Mouse (Mus musculus): ENCODE data around the gene Ovol3.
"Not testable (repeated sequence)": the region's sequence is repeated elsewhere in the genome, so short reads cannot be mapped to it uniquely, and the experiment has no call there.

Gene Ovol3

DNA sequence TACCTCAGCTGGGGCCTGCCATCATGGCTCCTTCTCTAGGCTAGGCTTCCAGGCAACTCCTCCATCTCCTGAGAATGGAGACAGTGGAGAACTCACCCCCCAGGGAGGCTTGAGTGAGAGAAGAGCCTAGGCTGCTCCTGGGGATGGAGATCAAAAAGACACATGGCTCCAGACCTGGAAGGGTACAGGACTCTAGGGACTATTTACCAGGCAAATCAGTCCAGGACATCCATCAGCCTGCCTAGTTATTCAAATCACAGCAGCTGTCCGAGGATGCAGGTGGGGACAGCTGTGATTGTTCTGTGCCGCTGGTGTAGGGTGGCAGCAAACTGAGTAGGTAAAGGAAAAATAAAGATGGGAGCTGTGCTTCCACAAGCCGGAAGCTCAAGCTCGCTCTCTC is at the start of gene Ovol3:
Gene Ovol3, minus strand, starts transcription at position 101 of the 400 bp plus-strand sequence.
- no peak for DNase-seq (ENCODE audit: low read depth, low spot score)

GRCm38 (mm10) chr7:30282740-30283139 is 47.2 kb upstream of the Ovol3 start:
- DNase-seq (ENCODE audit: low read depth, low spot score), result no peak

- DNase-seq (ENCODE audit: low read depth, low spot score), result no peak
Measured at GRCm38 (mm10) chr7:30281522-30281921, 46.0 kb upstream of the Ovol3 start.

- DNase-seq (ENCODE audit: low read depth, low spot score), result peak; percentile 73
Measured at GRCm38 (mm10) chr7:30280670-30281138, 45.2 kb upstream of the Ovol3 start.

GRCm38 (mm10) chr7:30279951-30280669 is 44.6 kb upstream of the Ovol3 start, which contains the start of the genes Thap8 and Wdr62:
Gene Thap8, plus strand, starts transcription at chr7:30280094.
Gene Wdr62, minus strand, starts transcription at chr7:30280419.
- peak; percentile 90 for DNase-seq (ENCODE audit: low read depth, low spot score)

DNA sequence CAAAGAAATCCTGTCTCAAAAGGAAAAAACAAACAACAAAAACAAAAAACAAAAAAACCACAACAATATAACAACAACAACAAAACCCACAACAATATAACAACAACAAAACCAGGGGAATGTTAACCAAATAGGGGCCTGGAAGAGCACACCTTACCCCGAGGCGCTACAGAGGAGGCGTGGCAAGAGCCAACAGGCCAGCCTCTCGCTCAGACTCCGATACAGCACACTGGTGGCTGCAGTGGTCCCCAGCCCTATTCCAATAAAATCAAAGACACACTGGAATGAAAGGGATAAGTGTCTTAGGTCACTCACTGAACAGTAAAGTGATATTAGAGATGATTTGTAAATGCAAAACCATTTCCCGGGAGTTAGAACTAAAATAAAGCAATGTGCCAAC is 44.0 kb upstream of the Ovol3 start:
- no peak for DNase-seq (ENCODE audit: low read depth, low spot score)

GRCm38 (mm10) chr7:30278911-30279310 is 43.4 kb upstream of the Ovol3 start:
- no peak for DNase-seq (ENCODE audit: low read depth, low spot score)

GRCm38 (mm10) chr7:30274383-30274782 is 38.9 kb upstream of the Ovol3 start:
- no peak for DNase-seq (ENCODE audit: low read depth, low spot score)

DNA sequence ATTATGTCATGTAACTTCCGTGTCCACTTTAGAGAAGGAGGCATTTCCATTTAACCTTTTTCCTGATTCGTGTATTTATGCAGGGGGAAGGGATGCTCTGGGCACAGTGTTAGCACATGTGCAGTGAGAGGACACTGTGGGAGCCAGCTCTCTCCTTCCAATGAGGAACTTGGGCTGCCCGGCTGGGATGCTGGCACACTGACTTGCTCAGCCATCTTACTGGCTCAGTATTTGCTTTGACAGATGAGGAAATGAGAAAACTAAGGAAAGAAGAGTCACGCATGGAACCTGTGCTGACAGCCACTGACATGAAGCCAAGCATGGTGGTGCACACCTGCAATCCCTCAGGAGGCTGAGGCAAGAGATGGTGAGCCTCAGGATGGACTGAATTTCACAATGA is 34.1 kb upstream of the Ovol3 start:
- DNase-seq (ENCODE audit: low read depth, low spot score), result no peak

GRCm38 (mm10) chr7:30266780-30267179 is 31.3 kb upstream of the Ovol3 start:
- no peak for DNase-seq (ENCODE audit: low read depth, low spot score)

DNA sequence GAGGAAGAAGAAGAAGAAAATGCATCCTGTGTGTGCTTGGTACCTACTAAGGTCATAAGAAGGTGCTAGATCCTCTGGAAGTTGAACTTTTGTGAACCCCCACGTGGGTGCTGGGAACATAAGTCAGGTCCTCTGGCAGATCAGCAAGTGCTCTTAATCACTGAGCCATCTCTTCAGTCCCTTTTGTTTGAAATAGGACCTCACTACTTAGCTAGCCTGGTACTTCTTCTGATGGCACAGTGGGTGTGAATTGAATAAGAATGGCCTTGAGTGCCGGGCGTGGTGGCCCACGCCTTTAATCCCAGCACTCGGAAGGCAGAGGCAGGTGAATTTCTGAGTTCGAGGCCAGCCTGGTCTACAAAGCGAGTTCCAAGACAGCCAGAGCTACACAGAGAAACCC is 30.4 kb upstream of the Ovol3 start:
- no peak for DNase-seq (ENCODE audit: low read depth, low spot score)

DNA sequence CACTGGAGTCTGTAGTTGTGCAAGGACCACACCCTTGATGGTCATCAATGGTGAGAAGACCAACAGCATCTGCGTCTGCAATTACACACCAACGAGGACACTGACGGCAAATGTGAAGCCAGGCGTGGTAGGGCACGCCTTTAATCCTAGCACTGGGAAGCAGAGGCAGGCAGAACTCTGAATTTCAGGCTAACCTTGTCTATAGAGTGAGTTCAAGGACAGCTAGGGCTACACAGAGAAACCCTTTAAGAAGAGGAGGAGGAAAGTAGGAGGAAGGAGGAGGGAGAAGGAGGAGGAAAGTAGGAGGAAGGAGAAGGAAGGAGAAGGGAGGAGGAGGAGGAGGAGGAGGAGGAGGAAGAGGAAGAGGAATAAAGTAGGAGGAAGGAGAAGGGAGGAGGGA is 30.0 kb upstream of the Ovol3 start:
- DNase-seq (ENCODE audit: low read depth, low spot score), result no peak

DNA sequence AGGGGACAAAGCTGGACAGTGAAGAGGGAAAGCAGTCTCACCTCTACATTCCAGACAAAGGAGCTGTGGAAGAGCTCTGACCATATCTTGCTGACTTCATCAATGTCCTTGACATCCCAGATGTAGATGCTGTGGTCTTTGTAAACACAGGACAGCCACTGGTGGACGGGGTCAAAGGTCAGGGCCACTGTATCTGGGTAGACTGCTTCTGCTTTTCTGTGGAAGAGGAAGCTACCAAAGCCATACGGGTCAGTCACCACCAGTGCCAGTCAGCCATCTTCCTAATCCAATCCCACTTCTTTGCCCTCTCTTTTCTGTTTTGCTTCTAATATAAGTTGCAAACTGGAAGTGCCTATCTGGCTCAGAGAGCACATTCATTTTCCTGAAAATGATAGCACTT is 29.5 kb upstream of the Ovol3 start:
- no peak for DNase-seq (ENCODE audit: low read depth, low spot score)

DNA sequence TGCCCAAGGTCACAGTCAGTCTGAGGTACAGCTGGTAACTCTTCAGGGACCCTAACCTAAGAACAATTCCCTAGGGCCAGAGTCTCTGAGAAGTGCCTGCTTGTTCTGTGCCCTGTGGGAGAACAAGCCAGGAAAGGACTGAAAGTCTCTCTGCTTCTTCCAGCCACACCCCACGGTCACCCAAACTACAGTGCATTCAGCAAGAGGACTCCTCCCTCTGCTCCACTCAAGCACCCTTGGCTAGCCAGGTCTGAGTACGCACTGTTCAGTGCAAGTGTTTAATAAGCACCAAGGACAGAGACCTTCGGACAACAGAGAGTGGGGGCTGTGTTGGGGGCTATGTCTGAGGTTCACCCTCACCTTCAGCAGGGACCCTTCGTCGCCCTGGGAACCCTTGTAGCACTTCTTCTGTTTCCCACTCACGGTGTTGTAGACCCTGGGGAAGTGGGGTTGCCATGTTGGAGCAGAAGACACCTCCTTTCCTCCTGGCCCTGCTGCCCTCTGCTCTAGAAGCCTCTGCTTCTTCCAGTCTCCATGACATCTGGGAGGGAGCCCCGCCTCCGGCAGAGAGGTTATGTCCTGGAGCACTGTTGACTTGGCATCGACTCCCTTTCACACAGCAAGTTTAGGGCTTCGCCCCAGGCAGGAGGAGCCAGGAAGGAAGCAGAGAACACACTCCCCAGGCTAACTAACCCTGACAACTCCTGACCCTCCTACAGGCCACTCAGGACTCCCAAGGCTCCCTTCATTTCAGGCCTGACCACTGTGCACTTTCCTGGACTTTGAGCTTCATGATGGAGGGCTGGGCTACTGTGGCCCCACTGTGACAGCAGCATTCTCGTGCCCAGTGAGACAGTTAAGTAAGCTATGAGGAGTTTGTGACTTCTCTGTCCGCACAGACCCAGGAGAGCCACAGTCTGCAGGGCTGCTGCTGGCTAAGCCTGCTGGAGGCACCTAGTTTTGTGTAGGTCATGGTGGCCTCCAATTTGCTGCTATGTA is 16.7 kb upstream of the Ovol3 start:
- no peak for DNase-seq (ENCODE audit: low read depth, low spot score)

GRCm38 (mm10) chr7:30237374-30237773 is 1.8 kb upstream of the Ovol3 start:
- not testable (repeated sequence) for DNase-seq (ENCODE audit: low read depth, low spot score)

DNA sequence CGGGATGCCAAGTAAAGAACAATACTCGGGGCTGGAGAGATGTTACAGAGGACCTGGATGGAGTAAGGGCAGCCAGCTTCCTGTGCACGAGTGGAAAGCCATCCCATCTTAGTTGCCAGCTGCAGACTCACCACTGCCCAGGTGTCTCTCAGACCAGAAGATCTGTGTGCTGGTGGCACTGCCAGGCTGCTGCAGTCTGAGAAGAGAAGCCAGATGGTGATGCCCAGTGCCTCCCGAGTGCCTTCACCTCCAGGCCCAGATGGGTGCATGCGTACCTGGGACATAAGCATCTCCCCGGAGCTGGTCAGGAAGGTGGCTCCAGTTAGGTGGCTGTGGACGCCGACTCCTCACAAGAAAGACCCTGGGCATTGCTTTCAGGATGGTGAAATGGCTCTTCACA is 434 bp downstream of the Ovol3 start:
- DNase-seq (ENCODE audit: low read depth, low spot score), result no peak

- no peak for DNase-seq (ENCODE audit: low read depth, low spot score)
Measured at GRCm38 (mm10) chr7:30234276-30234858, 1.2 kb downstream of the Ovol3 start.

DNA sequence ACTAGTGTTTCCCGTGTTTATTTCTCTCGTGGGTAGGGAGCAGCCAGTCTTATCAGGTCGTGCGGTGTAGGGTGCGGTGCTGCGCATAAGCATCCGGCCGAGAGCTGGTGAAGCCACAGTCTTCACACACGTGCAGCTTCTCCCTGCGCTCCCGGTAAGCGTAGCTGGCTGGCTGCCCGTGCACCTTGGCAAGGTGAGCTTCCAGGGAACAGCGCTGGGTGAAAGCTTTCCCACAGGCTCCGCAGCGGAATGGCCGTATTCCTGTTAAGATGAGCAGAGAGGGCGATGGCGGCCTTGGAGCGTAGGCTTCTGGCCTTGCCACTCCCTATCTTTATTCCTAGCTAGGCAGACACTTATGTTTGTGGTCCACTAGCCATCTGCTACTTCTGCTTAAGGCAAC is 2.1 kb downstream of the Ovol3 start:
- DNase-seq (ENCODE audit: low read depth, low spot score), result no peak

- peak; percentile 46 for DNase-seq (ENCODE audit: low read depth, low spot score)
Measured at GRCm38 (mm10) chr7:30232631-30233148, 2.8 kb downstream of the Ovol3 start.

- peak; percentile 97 for DNase-seq (ENCODE audit: low read depth, low spot score)
Measured at GRCm38 (mm10) chr7:30231669-30232454, 3.7 kb downstream of the Ovol3 start, which contains the start of the genes Polr2i and Tbcb. Gene Polr2i, plus strand, starts transcription at chr7:30231948. Gene Tbcb, minus strand, starts transcription at chr7:30232272.

GRCm38 (mm10) chr7:30231328-30231668 is 4.2 kb downstream of the Ovol3 start:
- DNase-seq (ENCODE audit: low read depth, low spot score), result no peak
